In the genomic region with DNA sequence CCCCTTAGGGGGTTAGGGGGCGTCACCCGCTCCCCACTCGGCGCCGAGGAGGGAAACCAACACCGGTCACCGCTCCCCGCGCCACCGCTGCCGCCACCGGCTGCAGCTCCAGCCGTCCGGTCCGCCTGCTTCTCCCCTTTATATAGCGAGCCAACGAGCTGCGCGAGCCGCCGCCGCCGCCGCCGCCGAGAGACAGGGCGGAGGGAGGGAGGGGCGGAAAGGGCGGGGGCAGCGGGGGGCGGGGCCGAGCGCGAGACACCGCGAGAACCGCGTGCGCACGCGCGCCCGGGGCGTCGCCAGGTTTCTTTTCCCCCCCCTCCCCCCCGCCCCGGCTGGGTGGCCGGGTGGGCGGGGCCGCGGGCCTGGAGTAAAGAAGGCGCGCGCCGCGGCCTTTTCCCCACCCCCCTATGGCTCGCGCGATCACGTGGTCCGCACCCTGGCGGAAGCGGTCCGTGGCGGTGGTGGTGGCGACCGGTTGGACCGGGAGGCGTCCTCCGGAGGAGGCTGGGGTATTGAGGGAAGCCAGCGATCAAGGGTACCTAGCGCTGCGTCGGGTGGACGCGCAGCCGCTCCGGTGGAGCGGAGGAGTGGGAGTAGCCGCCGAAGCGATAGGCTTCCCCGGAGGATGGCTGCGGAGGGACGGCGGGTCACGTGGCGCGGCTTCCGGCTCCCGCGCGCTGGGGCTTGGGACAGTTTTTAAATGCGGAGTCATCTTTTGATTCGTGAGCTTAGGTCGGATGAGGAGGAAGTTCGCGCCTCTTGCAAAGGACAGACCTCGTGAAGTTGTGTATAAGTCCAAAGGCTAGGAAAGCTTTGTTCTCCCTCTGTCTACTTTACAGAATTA, we compare ENCODE assay signal across 8 mouse cellular contexts. TPM values are rescaled to one million over a fixed set of nuclear protein-coding genes. Genes with fewer than 3 reads are reported as not detected.
DNase-seq lines count a peak whose midpoint lies in the region; ATAC-seq lines count a peak whose summit lies in the region.

A gene (minus strand): TSS at position 641 of the 844 bp plus-strand sequence.

- peak; percentile 87 for ATAC-seq in intestine, embryonic 14.5 days (replicated peaks; ENCODE audit: low FRiP score, low TSS enrichment, low read depth)

- intact Hi-C loops in left cerebral cortex, postnatal 14 days (cut with DNase I): no loop called here

- peak within 1 kb of the TSS; percentile 85 for H3K4me3 ChIP-seq in intestine, embryonic 14.5 days (ENCODE audit: low read depth, low read length)

- no peaks in the 10 kb centered on the region for H3K27me3 ChIP-seq in intestine, embryonic 14.5 days (replicated peaks; ENCODE audit: control insufficient read depth, insufficient read depth, low read length)

- H3K27ac ChIP-seq in intestine, embryonic 14.5 days (ENCODE audit: low read depth): peak within 1 kb of the TSS; percentile 100

- H3K4me1 ChIP-seq in intestine, embryonic 14.5 days (replicated peaks; ENCODE audit: control insufficient read depth, insufficient read depth, low read length): peaks cover 7% of the 10 kb centered on the region; the same call in 1 of the 2 replicates

- H3K36me3 ChIP-seq in intestine, embryonic 14.5 days (ENCODE audit: control insufficient read depth, insufficient read depth, low read length): peaks cover 7% of the 10 kb centered on the region

- DNase-seq in adrenal gland, adult (ENCODE audit: inconsistent age in 2 of 2, low spot score in 1 of 2): peak; percentile 96 to 99
- DNase-seq in embryo, embryonic 10.5 days (ENCODE audit: low spot score): peak; percentile 96
- peak; percentile 96 for DNase-seq in gastrocnemius, postnatal 25 days
- peak; percentile 99 for DNase-seq in intestine, embryonic 14.5 days (ENCODE audit: low spot score)
- peak; percentile 93 for DNase-seq in left cerebral cortex, postnatal 14 days (ENCODE audit: low spot score in 2 of 2)
- peak; percentile 97 for DNase-seq in mesoderm, embryonic 11.5 days (ENCODE audit: low read depth, low spot score)
- peak; percentile 88 to 89 for DNase-seq in right cerebral cortex, postnatal 36 days (ENCODE audit: low spot score in 2 of 2)
- peak; percentile 97 for DNase-seq in yolk sac, embryonic 10.5 days (ENCODE audit: low spot score)

- no peaks in the 10 kb centered on the region for H3K9me3 ChIP-seq in intestine, embryonic 14.5 days (ENCODE audit: control insufficient read depth, low read length)

- H3K9ac ChIP-seq in intestine, embryonic 14.5 days (ENCODE audit: low read length): peak within 1 kb of the TSS; percentile 100

- WGBS in intestine, embryonic 14.5 days: under 1% methylated on average over 89 of the region's 99 CpGs

- H3K4me2 ChIP-seq in intestine, embryonic 14.5 days (ENCODE audit: low read length): peak within 1 kb of the TSS; percentile 84

RNA-seq across cellular contexts. Expression of the gene that starts here (rescaled TPM):
- total RNA-seq in gastrocnemius, postnatal 25 days (2021): 10 to 100 TPM; 19.4 to 22.7 TPM
- polyA plus RNA-seq in intestine, embryonic 14.5 days (2014; fragmentation: Nextera tagmentation; extraction: Ambion mirVana): 30.9 and 33.6 TPM in 2 replicates
- 10 to 100 TPM; 44.4 to 51.5 TPM for total RNA-seq in left cerebral cortex, postnatal 14 days (2021)

Comparison
In these comparisons a context has a peak if more than half of its experiments do, and no peak if none do; other contexts are left out.
1. Peak in every context shown above with its lines: DNase-seq, ATAC-seq, H3K4me3 ChIP-seq and H3K27ac ChIP-seq.